Mouse (Mus musculus) B cell, adult 67 days (primary cell): ENCODE data around the gene Olfr730. TPM values are rescaled to one million over a fixed set of nuclear protein-coding genes. Genes with fewer than 3 reads are reported as not detected.

Experiments
- total RNA-seq, 2 experiments: library from RNA; stranded (reverse); gene quantifications; 4 replicates each; pipeline ENCODE4 v1.2.4; 2023

Olfr730 gene
- total RNA-seq: not detected

GRCm38 (mm10) chr14:50188098-50188497 is at the start of gene Olfr730:
Olfr730 (minus strand) TSS chr14:50188198.

GRCm38 (mm10) chr14:50152810-50153209 is 35.2 kb downstream of the Olfr730 start, which contains the start of gene Olfr729:
Olfr729 (minus strand) TSS chr14:50152910.

GRCm38 (mm10) chr14:50142580-50142979 is 45.4 kb downstream of the Olfr730 start, which contains the start of gene Olfr728:
Olfr728 (minus strand) TSS chr14:50142680.

Other genes with a start within 250 kb of the Olfr730 start
- not detected for gene Olfr724, start 224.9 kb downstream of the Olfr730 start, total RNA-seq
- not detected for gene Olfr725, start 147.8 kb downstream of the Olfr730 start, total RNA-seq
- not detected for gene Olfr726, start 97.2 kb downstream of the Olfr730 start, total RNA-seq
- not detected for gene Olfr727, start 65.0 kb downstream of the Olfr730 start, total RNA-seq
- gene Olfr728, start 45.5 kb downstream of the Olfr730 start, total RNA-seq: not detected
- not detected for gene Olfr729, start 35.3 kb downstream of the Olfr730 start, total RNA-seq
- gene Olfr731, start 53.7 kb upstream of the Olfr730 start, total RNA-seq: not detected
- not detected for gene Olfr732, start 96.0 kb upstream of the Olfr730 start, total RNA-seq
- not detected for gene Olfr733, start 113.3 kb upstream of the Olfr730 start, total RNA-seq
- not detected for gene Olfr734, start 138.6 kb upstream of the Olfr730 start, total RNA-seq
- not detected for gene Olfr735, start 160.7 kb upstream of the Olfr730 start, total RNA-seq
- gene Tlr11, start 169.7 kb upstream of the Olfr730 start, total RNA-seq: not detected
- not detected for gene Olfr736, start 193.0 kb upstream of the Olfr730 start, total RNA-seq
- not detected for gene Olfr738, start 219.4 kb upstream of the Olfr730 start, total RNA-seq
- not detected for gene Olfr739, start 230.4 kb upstream of the Olfr730 start, total RNA-seq